Mouse (Mus musculus) neural tube, embryonic 11.5 days (tissue): ENCODE results near the gene Snx15. TPM values are rescaled to one million over a fixed set of nuclear protein-coding genes. Genes with fewer than 3 reads are reported as not detected.
A peak's percentile ranks its signal among the peaks of the same experiment; 100 is the strongest.

Source experiments
- ATAC-seq: fragments of 200-750 bp; cut with Nextera tagmentation; 2 replicates; pipeline ENCODE4 v1.8.0; 2017; ENCODE audit warnings: moderate number of reproducible peaks, mild to moderate bottlenecking, moderate TSS enrichment, moderate library complexity; ENCODE audit not compliant: insufficient read depth, low FRiP score, low TSS enrichment
- DNase-seq: peaks from one replicate; pipeline ENCODE4 v3.0.0-alpha.2; 2015; ENCODE audit warnings: low spot score
- H3K27ac ChIP-seq: fragments of 300-500 bp; sonication (generic); 2 replicates; pipeline ENCODE4 v1.5.1; 2014; ENCODE audit warnings: low read depth, mild to moderate bottlenecking, low read length
- H3K27me3 ChIP-seq: fragments of 300-500 bp; sonication (generic); 2 replicates; pipeline ENCODE4 v1.6.1; 2014; ENCODE audit warnings: mild to moderate bottlenecking, low read length, mixed read lengths; ENCODE audit not compliant: control insufficient read depth, insufficient read depth
- H3K36me3 ChIP-seq: fragments of 300-500 bp; sonication (generic); 2 replicates; pipeline ENCODE4 v1.6.1; 2014; ENCODE audit warnings: mild to moderate bottlenecking, low read length, moderate library complexity, mixed read lengths; ENCODE audit not compliant: control insufficient read depth, insufficient read depth
- H3K4me1 ChIP-seq: fragments of 300-500 bp; sonication (generic); 2 replicates; pipeline ENCODE4 v1.6.1; 2014; ENCODE audit warnings: low read length, mixed read lengths; ENCODE audit not compliant: control insufficient read depth, insufficient read depth
- H3K4me2 ChIP-seq: fragments of 300-500 bp; sonication (generic); 2 replicates; pipeline ENCODE4 v1.6.1; 2014; ENCODE audit warnings: low read depth, mild to moderate bottlenecking, moderate library complexity
- H3K4me3 ChIP-seq: fragments of 300-500 bp; sonication (generic); 2 replicates; pipeline ENCODE4 v1.5.1; 2014; ENCODE audit warnings: low read depth, low read length
- H3K9ac ChIP-seq: fragments of 300-500 bp; sonication (generic); 2 replicates; pipeline ENCODE4 v1.6.1; 2014; ENCODE audit warnings: mild to moderate bottlenecking, low read length
- H3K9me3 ChIP-seq: fragments of 300-500 bp; sonication (generic); 2 replicates; pipeline ENCODE4 v1.6.1; 2016; ENCODE audit warnings: low read length; ENCODE audit not compliant: control insufficient read depth
- WGBS: fragments of 180-500 bp; shearing (Covaris S2); extraction: QIAGEN DNeasy Blood & Tissue Kit; methylation state at CpG from one replicate; pipeline ENCODE4 v1.1.7; 2014; 5-methylcytosine and 5-hydroxymethylcytosine counted together
- polyA plus RNA-seq: library from polyadenylated mRNA; unstranded; fragments of >200 nt; fragmentation: Nextera tagmentation; extraction: Ambion mirVana; gene quantifications from 2 replicates; pipeline ENCODE4 v1.2.1, GENCODE M21; 2014

Gene Snx15
- polyA plus RNA-seq: 34.5 and 36.9 TPM in 2 replicates

DNA sequence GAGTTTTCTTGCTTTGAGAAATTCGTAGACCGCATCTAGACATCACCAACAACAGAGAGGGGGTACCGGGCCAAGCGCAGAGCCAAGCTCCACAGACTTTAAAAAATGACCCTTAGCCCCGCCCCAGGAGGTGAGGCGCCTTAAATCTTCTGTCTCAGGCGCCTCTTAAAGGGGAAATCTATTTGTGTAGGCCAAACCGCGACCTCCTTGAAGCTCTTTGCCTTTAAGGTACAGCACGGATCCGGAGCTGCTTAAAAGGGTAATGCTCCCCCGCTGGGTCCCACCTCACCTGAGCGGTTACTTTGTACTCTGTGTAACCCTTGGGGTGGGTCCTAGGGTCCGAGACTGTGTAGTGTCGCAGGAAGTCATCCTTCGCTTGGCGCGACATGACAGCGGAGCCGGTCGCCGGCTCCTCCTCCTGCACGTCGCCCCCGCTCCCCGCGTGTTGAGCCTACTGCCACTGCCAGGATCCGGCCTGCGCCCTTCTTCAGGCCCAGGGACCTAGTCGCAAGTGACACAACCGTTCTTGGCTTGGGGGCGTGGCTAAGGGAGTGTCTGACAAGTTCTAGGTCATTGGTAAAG, at the start of gene Snx15:
Snx15 (minus strand) TSS at position 545 of the 582 bp plus-strand sequence.
- WGBS: under 1% methylated on average over 32 of the region's 32 CpGs
- peak; percentile 92 for DNase-seq
- Histone ChIP-seq H3K9me3 (no peaks in the 10 kb centered on the region; the same call in 1 of the 2 replicates), H3K27me3 (no peaks in the 10 kb centered on the region), H3K4me2 (peak within 1 kb of the TSS; percentile 48), H3K9ac (peak within 1 kb of the TSS; percentile 56), H3K36me3 (no peaks in the 10 kb centered on the region), H3K4me3 (peak within 1 kb of the TSS; percentile 38), H3K27ac (peak within 1 kb of the TSS; percentile 40; the same call in 1 of the 2 replicates), H3K4me1 (no peaks in the 10 kb centered on the region)
- ATAC-seq: peak; percentile 81

DNA sequence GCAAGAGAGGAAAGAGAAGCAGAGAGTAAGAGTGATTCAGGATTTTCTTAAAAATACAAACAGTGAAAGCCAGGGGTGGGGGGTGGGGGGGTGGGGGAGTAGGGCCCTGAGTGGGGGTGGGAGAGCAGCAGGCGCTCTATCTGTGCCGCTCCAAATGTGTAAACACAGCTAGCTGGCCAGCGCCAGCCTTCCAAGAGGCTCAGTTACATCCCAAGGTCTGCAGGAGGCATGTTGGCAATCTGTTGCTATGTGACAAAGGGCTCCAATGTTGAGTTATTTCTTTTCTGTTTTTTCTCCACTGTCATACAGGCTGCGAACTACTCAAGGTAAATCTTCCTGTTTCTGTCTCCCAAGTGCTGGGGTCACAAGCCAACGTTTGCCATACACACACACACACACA, 46.7 kb upstream of the Snx15 start:
- H3K4me1 ChIP-seq: no peaks in the 10 kb centered on the region
- H3K27me3 ChIP-seq: no peaks in the 10 kb centered on the region
- H3K27ac ChIP-seq: no peak overlapping the region
- H3K9ac ChIP-seq: no peak overlapping the region
- no peaks in the 10 kb centered on the region for H3K36me3 ChIP-seq
- H3K4me3 ChIP-seq: no peak overlapping the region
- no peak overlapping the region for H3K4me2 ChIP-seq
- no peak for DNase-seq
- 48% methylated on average over 5 of the region's 5 CpGs for WGBS
- H3K9me3 ChIP-seq: no peaks in the 10 kb centered on the region
- no peak for ATAC-seq

DNA sequence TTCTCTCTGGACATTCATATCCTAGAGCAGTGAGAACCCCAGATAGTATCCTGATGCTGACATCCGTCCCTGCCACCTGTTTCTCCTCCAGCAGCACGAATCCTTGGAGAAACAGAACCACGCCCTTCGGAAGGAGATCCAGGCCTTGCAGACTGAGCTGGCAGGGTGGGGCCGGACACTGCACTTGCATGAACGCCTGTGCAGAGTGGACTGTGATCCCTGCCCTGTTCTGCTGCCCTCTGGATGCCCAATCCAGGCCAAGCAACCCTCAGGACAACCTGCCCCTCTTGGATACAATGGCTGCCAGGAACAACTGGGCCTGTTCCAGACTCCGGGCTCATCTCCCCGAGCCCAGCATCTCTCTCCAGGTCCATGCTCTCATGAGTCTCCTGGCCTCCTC, 43.1 kb upstream of the Snx15 start:
- H3K27ac ChIP-seq: no peak overlapping the region
- ATAC-seq: no peak
- no peaks in the 10 kb centered on the region for H3K27me3 ChIP-seq
- WGBS: 84% methylated on average over 8 of the region's 8 CpGs
- H3K9ac ChIP-seq: no peak overlapping the region
- no peaks in the 10 kb centered on the region for H3K4me1 ChIP-seq
- no peak overlapping the region for H3K4me2 ChIP-seq
- no peak overlapping the region for H3K4me3 ChIP-seq
- no peaks in the 10 kb centered on the region for H3K9me3 ChIP-seq
- no peaks in the 10 kb centered on the region for H3K36me3 ChIP-seq
- DNase-seq: no peak

DNA sequence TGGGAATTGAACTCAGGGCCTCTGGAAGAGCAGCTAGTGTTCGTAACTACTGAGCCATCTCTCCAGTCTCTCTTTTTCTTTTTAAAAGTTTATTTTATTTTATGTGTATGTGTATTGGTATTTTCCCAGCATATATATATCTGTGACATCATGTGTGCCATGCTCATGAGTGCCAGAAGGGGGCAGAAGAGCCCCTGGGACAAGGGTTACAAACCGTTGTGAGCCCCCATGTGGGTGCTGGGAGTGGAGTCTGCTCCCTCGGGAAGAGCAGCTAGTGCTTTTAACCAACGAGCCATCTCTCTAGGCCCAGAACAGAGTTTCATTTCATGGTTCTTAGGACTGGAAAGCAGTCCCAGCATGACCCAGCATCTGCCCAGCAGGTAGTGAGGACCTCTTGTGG, 38.6 kb upstream of the Snx15 start:
- Histone ChIP-seq H3K27me3 (no peaks in the 10 kb centered on the region), H3K4me3 (no peak overlapping the region), H3K4me1 (no peaks in the 10 kb centered on the region), H3K9me3 (no peaks in the 10 kb centered on the region), H3K27ac (no peak overlapping the region), H3K4me2 (no peak overlapping the region), H3K36me3 (no peaks in the 10 kb centered on the region), H3K9ac (no peak overlapping the region)
- no peak for DNase-seq
- 74% methylated on average over 4 of the region's 4 CpGs for WGBS
- ATAC-seq: no peak

DNA sequence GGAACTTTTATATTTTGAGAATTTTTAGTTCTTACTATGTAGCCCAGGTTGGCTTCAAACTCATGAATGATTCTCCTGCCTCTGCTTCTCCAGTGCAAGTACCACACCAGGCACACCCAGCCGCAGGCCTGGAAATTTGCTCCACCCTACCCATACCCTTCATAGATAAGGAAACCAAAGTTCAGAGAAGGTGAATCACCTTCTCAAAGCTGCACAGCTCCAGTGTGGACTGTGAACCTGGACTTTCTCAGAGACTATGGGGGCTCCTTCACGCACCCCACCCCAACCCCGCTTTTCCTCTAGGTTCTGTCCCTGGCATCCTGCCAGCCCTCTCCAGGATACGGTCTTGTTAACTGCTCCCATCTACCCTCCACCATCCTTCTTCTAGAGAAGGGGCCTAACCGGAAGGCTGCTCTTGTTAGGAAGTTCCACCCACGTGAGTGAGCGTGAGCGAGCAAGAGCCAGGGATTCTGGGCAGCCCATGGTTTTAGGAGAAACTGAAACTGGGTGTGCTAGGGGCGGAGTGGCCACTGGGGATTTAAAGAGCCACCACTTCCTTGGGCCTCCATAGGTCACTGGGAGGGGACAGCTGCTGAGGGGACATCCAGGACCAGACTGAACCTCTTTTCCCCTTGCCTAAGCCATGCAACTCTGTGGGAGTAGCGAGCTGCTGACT, 35.9 kb upstream of the Snx15 start:
- Histone ChIP-seq H3K9ac (no peak overlapping the region), H3K4me2 (no peak overlapping the region), H3K36me3 (no peaks in the 10 kb centered on the region), H3K4me3 (no peak overlapping the region), H3K27ac (no peak overlapping the region), H3K27me3 (no peaks in the 10 kb centered on the region), H3K9me3 (no peaks in the 10 kb centered on the region), H3K4me1 (no peaks in the 10 kb centered on the region)
- WGBS: 80% methylated on average over 10 of the region's 10 CpGs
- DNase-seq (no peak), ATAC-seq (no peak)

DNA sequence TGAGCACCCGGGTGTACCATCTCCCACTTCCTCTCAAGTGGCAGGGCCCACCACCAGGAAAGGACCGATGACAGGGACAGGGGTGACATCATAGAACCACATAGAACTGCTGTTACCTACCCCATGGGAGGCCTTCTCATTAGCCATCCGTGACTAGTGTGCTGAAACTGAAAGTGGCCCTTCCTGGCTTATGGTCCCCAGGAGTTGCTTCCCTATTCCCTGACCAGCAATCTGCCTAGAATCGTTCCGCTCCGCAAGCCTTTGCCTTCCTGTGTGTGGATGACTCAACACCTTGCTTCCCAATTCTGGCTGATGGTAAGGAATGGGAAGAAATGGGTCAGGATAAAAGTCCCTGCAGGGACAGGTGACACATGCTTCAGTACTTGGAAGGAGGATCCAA, 29.1 kb upstream of the Snx15 start:
- 70% methylated on average over 6 of the region's 6 CpGs for WGBS
- H3K4me2 ChIP-seq: no peak overlapping the region
- peak overlapping the region; percentile 2; the same call in 1 of the 2 replicates for H3K9ac ChIP-seq
- H3K4me1 ChIP-seq: no peaks in the 10 kb centered on the region
- DNase-seq: no peak
- no peaks in the 10 kb centered on the region for H3K9me3 ChIP-seq
- no peak for ATAC-seq
- no peak overlapping the region for H3K4me3 ChIP-seq
- no peak overlapping the region for H3K27ac ChIP-seq
- no peaks in the 10 kb centered on the region for H3K36me3 ChIP-seq
- no peaks in the 10 kb centered on the region for H3K27me3 ChIP-seq

DNA sequence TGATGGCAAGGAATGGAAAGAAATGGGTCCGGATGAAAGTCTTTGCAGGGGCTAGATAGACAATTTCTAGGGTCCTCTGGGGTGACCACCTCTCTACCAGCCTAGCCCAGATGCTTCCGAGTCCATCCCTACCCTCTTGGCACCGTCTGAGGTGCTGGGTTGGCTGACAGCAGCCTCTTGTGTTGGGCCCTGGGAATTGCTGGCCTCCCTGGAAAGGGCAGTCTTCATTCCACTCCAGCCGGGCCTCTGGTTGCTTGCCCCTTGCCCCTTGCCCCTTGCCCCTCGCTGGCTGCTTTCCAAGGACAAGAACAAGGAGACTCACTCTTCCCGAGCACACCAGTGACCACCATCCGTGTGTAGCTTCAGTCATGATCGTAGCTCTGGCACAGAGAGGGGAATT, 28.3 kb upstream of the Snx15 start:
- DNase-seq: no peak
- H3K9me3 ChIP-seq: no peaks in the 10 kb centered on the region
- H3K4me3 ChIP-seq: no peak overlapping the region
- no peak overlapping the region for H3K27ac ChIP-seq
- no peak for ATAC-seq
- H3K9ac ChIP-seq: no peak overlapping the region
- no peaks in the 10 kb centered on the region for H3K4me1 ChIP-seq
- no peak overlapping the region for H3K4me2 ChIP-seq
- no peaks in the 10 kb centered on the region for H3K27me3 ChIP-seq
- H3K36me3 ChIP-seq: no peaks in the 10 kb centered on the region
- WGBS: 71% methylated on average over 8 of the region's 8 CpGs

DNA sequence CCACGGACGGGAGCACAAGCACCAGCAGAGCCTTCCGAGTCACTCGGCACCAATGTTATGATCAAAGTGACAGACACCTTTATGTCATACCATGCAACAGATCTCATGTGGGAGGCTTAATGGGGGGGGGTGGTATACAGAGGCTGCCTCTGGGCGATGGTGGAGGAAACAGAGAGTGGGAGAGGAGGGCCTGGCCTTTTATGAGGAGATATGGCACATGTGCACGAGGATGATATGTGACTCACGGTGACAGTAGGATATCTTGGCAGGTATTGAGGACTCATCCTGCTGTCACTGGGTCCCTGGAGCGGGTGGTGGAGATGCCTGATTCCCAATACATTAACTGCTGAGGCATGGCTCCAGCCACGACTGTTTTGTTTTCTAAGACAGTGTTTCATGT, 27.1 kb upstream of the Snx15 start:
- no peak overlapping the region for H3K27ac ChIP-seq
- ATAC-seq: no peak
- WGBS: 87% methylated on average over 9 of the region's 9 CpGs
- DNase-seq: no peak
- no peaks in the 10 kb centered on the region for H3K27me3 ChIP-seq
- no peak overlapping the region for H3K4me2 ChIP-seq
- no peak overlapping the region for H3K9ac ChIP-seq
- H3K4me1 ChIP-seq: no peaks in the 10 kb centered on the region
- no peak overlapping the region for H3K4me3 ChIP-seq
- no peaks in the 10 kb centered on the region for H3K36me3 ChIP-seq
- H3K9me3 ChIP-seq: no peaks in the 10 kb centered on the region

DNA sequence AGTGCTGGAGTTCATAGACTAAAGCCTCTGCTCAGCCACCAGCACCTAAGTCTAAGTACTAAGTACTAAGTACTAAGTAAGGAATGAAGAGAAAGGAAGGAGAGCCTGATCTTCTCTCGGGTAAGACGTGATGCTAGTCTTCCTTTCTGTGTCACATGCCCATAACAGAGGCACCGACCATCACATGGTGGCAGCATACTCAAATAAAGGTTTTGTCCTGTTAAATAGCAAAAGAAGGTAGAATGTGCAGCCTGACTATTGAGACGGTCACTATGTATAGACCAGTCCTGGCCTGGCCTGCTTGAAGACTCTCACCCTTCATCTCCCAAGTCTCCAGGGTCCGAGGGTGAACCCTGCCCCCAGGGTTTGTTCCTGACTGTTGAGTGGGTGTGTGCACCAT, 16.7 kb upstream of the Snx15 start:
- Histone ChIP-seq H3K36me3 (no peaks in the 10 kb centered on the region), H3K4me2 (no peak overlapping the region), H3K27ac (no peak overlapping the region), H3K9ac (no peak overlapping the region), H3K9me3 (no peaks in the 10 kb centered on the region), H3K27me3 (no peaks in the 10 kb centered on the region), H3K4me1 (no peaks in the 10 kb centered on the region), H3K4me3 (no peak overlapping the region)
- DNase-seq (no peak), ATAC-seq (no peak)
- WGBS: 82% methylated on average over 5 of the region's 5 CpGs
